Mouse (Mus musculus): ENCODE measurements around the gene Dtd2. TPM values are rescaled to one million over a fixed set of nuclear protein-coding genes. Genes with fewer than 3 reads are reported as not detected.

Dtd2 gene
- polyA plus RNA-seq, 1 experiment from 2014 or later: 24.1 TPM

DNA sequence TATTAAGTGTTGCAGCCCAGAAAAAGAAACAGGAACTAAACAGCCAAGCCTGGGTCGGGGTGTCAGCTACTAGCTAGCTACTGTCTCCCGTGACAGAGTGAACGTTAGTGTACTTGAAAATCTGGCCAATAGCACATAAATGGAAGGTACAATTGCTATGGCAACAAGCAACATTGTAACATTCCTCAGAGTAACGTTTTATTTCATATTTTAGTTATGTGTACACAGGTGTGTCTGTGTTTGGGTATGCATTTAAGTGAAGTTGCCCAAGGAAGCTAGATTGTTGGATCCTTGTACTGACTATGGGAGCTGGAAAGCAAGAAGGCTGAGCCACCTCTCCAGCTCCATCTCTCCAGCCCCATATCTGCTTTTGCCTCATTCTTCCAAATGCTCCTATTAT is 66.5 kb downstream of the Dtd2 start:
- no peaks in the 10 kb centered on the region for H3K4me1 ChIP-seq (ENCODE audit: control insufficient read depth, insufficient read depth, low read length)
- ATAC-seq (ENCODE audit: low FRiP score): no peak
- no peaks in the 10 kb centered on the region for H3K27me3 ChIP-seq (ENCODE audit: control insufficient read depth, insufficient read depth, low read length)
- DNase-seq (ENCODE audit: low spot score, missing footprints): no peak
- H3K4me2 ChIP-seq: no peak overlapping the region
- H3K9ac ChIP-seq (ENCODE audit: low read length): no peak overlapping the region
- H3K4me3 ChIP-seq (ENCODE audit: low read depth, low read length): no peak overlapping the region
- WGBS: 88% methylated on average over 4 of the region's 4 CpGs
- no peaks in the 10 kb centered on the region for H3K36me3 ChIP-seq (ENCODE audit: control insufficient read depth, insufficient read depth, low read length)
- no peak overlapping the region for H3K27ac ChIP-seq (ENCODE audit: low read depth, low read length)
- no peaks in the 10 kb centered on the region for H3K9me3 ChIP-seq (ENCODE audit: control insufficient read depth, low read length)

Other genes with a start within 250 kb of the Dtd2 start
- gene Hectd1, start 177.0 kb downstream of the Dtd2 start, polyA plus RNA-seq (2014; fragmentation: Nextera tagmentation; extraction: Ambion mirVana): 30.3 and 35.1 TPM in 2 replicates
- 9.2 and 9.5 TPM in 2 replicates for gene Heatr5a, start 35.2 kb downstream of the Dtd2 start, polyA plus RNA-seq (2014; fragmentation: Nextera tagmentation; extraction: Ambion mirVana)
- gene Gpr33, start 21.6 kb upstream of the Dtd2 start, polyA plus RNA-seq (2014; fragmentation: Nextera tagmentation; extraction: Ambion mirVana): not detected in 2 replicates
- gene Nubpl, start 91.2 kb upstream of the Dtd2 start, polyA plus RNA-seq (2014; fragmentation: Nextera tagmentation; extraction: Ambion mirVana): 12.6 and 14.2 TPM in 2 replicates

Data from midbrain, embryonic 11.5 days (tissue).